Mouse (Mus musculus) forebrain, embryonic 10.5 days (tissue): Measurements from ENCODE around the gene Rab25. TPM values are rescaled to one million over a fixed set of nuclear protein-coding genes. Genes with fewer than 3 reads are reported as not detected.
"Not testable (repeated sequence)": the region's sequence is repeated elsewhere in the genome, so short reads cannot be mapped to it uniquely, and the experiment has no call there.

Experiments used
- DNase-seq: peaks from one replicate; pipeline ENCODE4 v3.0.0-alpha.2; 2017; ENCODE audit warnings: low spot score; ENCODE audit errors: extremely low spot score
- H3K27ac ChIP-seq: fragments of 300-500 bp; sonication (generic); 2 replicates; pipeline ENCODE4 v1.5.1; 2016; ENCODE audit warnings: mild to moderate bottlenecking
- H3K27me3 ChIP-seq: fragments of 300-500 bp; sonication (generic); 2 replicates; pipeline ENCODE4 v1.6.1; 2016; ENCODE audit warnings: mild to moderate bottlenecking; ENCODE audit not compliant: poor library complexity, severe bottlenecking
- H3K36me3 ChIP-seq: fragments of 300-500 bp; sonication (generic); replicated peaks from 2 replicates; pipeline ENCODE4 v1.6.1; 2016; ENCODE audit warnings: mild to moderate bottlenecking, moderate library complexity
- H3K4me1 ChIP-seq: fragments of 300-500 bp; sonication (generic); 2 replicates; pipeline ENCODE4 v1.6.1; 2016
- H3K4me3 ChIP-seq: fragments of 300-500 bp; sonication (generic); 2 replicates; pipeline ENCODE4 v1.5.1; 2016; ENCODE audit warnings: mild to moderate bottlenecking, moderate library complexity
- H3K9me3 ChIP-seq: fragments of 300-500 bp; sonication (generic); 2 replicates; pipeline ENCODE4 v1.6.1; 2016; ENCODE audit warnings: mild to moderate bottlenecking, moderate library complexity
- WGBS: fragments of 180-500 bp; shearing (Covaris S2); methylation state at CpG from one replicate; pipeline ENCODE4 v1.1.7; 2016; 5-methylcytosine and 5-hydroxymethylcytosine counted together
- polyA plus RNA-seq: library from polyadenylated mRNA; unstranded; fragments of >200 nt; fragmentation: Nextera tagmentation; extraction: Ambion mirVana; gene quantifications from 2 replicates; pipeline ENCODE4 v1.2.1, GENCODE M21; 2016

Gene Rab25
- polyA plus RNA-seq = 2.8 and 4.0 TPM in 2 replicates

DNA sequence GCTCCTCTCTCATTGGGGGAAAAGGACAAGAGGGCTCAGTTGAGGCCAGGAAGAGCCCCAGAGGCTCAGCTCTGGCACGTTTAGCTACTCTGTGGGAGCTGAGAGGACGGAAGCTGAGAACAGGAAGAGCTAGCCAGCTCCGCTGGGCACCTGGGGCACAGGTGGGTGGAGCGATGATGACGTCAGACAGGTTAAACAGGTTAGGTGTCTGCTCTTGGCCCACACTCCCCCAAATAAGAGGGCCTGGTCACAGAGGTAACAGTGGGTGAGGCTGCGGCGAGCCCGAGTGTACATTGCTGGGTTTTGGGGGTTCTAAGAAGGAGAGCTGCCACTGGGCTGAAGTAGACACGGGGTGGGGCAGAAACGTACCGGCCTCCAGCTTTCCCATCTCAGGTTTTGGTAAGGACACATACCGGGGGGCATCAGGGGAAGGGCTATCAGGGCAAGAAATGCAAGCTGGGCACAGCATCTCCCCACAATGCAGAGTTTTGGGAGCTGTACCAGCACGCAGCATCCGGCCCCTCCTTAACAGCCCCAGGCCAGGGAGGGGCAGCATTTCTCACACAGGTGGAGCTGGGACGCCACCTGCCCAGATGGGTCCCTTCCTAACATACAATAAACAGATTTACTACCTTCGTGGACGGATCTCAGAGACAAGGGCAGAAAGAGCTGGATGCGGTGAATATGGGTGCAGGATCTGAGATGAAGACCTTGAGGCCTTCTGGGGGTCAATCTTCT, at the start of gene Rab25:
Gene Rab25 (minus strand): TSS at position 121 of the 738 bp plus-strand sequence.
- peaks cover 42% of the 10 kb centered on the region for H3K4me1 ChIP-seq
- H3K36me3 ChIP-seq = peaks cover 15% of the 10 kb centered on the region; the same call in 1 of the 2 replicates
- no peaks in the 10 kb centered on the region for H3K27me3 ChIP-seq
- peak within 1 kb of the TSS; percentile 2; the same call in 1 of the 2 replicates for H3K4me3 ChIP-seq
- DNase-seq = no peak
- H3K27ac ChIP-seq = no peak within 1 kb of the TSS
- H3K9me3 ChIP-seq = no peaks in the 10 kb centered on the region
- 44% methylated on average over 18 of the region's 18 CpGs for WGBS

DNA sequence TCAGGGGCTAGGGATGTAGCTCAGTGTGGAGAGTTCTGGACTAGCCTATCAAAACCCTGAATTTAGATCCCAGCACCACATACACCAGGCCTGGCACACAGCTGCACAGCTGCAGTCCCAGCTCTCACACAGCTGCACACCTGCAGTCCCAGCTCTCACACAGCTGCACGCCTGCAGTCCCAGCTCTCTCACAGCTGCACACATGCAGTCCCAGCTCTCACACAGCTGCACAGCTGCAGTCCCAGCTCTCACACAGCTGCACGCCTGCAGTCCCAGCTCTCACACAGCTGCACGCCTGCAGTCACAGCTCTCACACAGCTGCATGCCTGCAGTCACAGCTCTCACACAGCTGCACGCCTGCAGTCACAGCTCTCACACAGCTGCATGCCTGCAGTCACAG, 48.4 kb upstream of the Rab25 start:
- H3K4me1 ChIP-seq = peaks cover 15% of the 10 kb centered on the region
- not testable (repeated sequence) for H3K9me3 ChIP-seq, DNase-seq, H3K27me3 ChIP-seq, H3K36me3 ChIP-seq, H3K4me3 ChIP-seq, H3K27ac ChIP-seq
- 81% methylated on average over 4 of the region's 4 CpGs for WGBS

DNA sequence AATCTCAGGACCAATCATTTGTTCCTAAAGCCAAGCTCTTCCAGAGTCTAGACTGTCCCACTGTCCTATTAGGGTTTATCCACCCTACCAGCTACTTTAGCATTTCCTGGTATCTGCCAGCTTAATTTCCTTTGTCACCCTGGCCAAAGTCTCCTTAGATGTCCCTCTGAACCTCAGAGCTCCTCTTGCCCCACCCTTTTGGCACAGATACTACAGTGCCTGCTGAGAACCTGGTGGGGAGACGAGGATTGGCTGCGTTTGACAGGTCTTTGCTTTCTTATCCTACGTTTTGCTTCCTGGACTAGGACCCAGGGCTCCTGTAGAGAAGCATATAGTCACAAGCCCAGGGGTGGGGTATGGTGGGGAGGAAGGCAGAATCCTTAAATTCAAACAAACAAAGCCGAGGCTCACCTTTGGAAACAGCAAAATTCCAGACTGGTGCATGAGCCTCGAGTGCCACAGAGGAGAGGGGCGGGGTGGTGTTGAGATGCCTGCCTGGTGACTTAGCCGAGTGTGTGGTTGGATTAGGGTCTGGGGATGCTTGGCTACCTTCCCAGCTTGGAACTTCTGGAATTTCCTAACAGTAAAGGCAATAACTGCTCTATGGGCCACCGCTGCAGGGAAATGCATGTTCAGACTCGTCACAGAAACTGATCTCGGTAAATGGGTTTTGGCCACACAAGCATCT, 45.9 kb upstream of the Rab25 start:
- H3K27me3 ChIP-seq = no peaks in the 10 kb centered on the region
- H3K27ac ChIP-seq = no peak overlapping the region
- H3K4me3 ChIP-seq = no peak overlapping the region
- 74% methylated on average over 10 of the region's 10 CpGs for WGBS
- no peak for DNase-seq
- H3K9me3 ChIP-seq = no peaks in the 10 kb centered on the region
- peaks cover 4% of the 10 kb centered on the region; the same call in 1 of the 2 replicates for H3K36me3 ChIP-seq
- H3K4me1 ChIP-seq = peaks cover 31% of the 10 kb centered on the region

- Histone ChIP-seq H3K4me3 (no peak overlapping the region), H3K9me3 (no peaks in the 10 kb centered on the region), H3K27me3 (no peaks in the 10 kb centered on the region), H3K4me1 (peaks cover 31% of the 10 kb centered on the region), H3K27ac (no peak overlapping the region), H3K36me3 (peaks cover 13% of the 10 kb centered on the region)
- WGBS = 69% methylated on average over 10 of the region's 10 CpGs
- DNase-seq = no peak
These were observed 45.0 kb upstream of the Rab25 start for GRCm38 (mm10) chr3:88592942-88593576.

DNA sequence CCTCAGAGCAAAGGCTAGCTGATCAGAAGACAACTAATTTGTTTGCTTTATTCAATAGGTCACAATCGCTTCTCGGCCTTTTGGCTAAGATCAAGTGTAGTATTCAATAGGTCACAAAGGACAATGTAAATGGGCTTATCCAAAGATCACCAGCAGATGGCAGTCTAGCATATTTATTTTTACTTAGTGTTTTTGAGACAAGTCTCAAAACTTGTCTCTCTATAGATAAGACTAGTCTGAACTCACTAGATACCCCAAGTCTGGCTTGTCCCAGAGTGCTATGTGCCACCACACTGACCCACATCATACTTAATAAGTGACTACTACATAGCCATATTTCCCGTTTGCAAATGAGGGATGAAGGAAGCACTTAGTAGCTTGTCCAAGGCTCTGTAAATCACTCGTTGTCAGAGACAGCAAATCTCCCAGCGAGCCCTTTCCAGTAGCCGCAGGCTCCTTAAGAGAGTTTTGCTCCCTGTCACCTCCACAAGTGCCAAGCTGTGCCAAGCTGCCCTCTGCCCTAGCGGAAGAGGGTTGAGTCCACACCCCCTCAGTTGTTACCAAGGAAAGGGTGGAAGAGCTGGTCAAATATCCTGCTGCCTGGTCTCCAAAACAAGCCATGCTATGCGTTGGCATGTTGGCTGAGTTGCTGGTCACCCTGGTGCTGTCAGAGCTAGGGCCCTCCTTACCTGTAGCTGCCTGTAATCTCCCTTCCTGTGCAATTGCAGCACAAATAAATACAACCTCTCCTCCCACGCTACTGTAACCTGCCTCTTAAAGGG, 44.0 kb upstream of the Rab25 start:
- Histone ChIP-seq H3K4me1 (peaks cover 31% of the 10 kb centered on the region), H3K27ac (0 out of 2 replicates have a peak overlapping the region, but pooled peaks have one; percentile 31), H3K4me3 (no peak overlapping the region), H3K27me3 (no peaks in the 10 kb centered on the region), H3K9me3 (no peaks in the 10 kb centered on the region), H3K36me3 (peaks cover 22% of the 10 kb centered on the region)
- no peak for DNase-seq
- 33% methylated on average over 9 of the region's 9 CpGs for WGBS

GRCm38 (mm10) chr3:88591044-88591443, 42.9 kb upstream of the Rab25 start:
- 57% methylated on average over 3 of the region's 3 CpGs for WGBS
- H3K36me3 ChIP-seq = peaks cover 33% of the 10 kb centered on the region
- H3K27me3 ChIP-seq = no peaks in the 10 kb centered on the region
- DNase-seq = no peak
- no peak overlapping the region for H3K27ac ChIP-seq
- H3K9me3 ChIP-seq = no peaks in the 10 kb centered on the region
- H3K4me3 ChIP-seq = no peak overlapping the region
- peaks cover 31% of the 10 kb centered on the region for H3K4me1 ChIP-seq

- Histone ChIP-seq H3K27me3 (no peaks in the 10 kb centered on the region), H3K27ac (peak overlapping the region; percentile 53), H3K9me3 (no peaks in the 10 kb centered on the region), H3K4me3 (no peak overlapping the region), H3K4me1 (peaks cover 31% of the 10 kb centered on the region), H3K36me3 (peaks cover 41% of the 10 kb centered on the region)
- no peak for DNase-seq
- WGBS = 25% methylated on average over 5 of the region's 5 CpGs
These were observed 42.1 kb upstream of the Rab25 start for GRCm38 (mm10) chr3:88590246-88590645.

- H3K27me3 ChIP-seq = no peaks in the 10 kb centered on the region
- H3K9me3 ChIP-seq = no peaks in the 10 kb centered on the region
- H3K27ac ChIP-seq = no peak overlapping the region
- DNase-seq = no peak
- H3K4me3 ChIP-seq = no peak overlapping the region
- WGBS = 95% methylated on average over 5 of the region's 5 CpGs
- peaks cover 16% of the 10 kb centered on the region for H3K4me1 ChIP-seq
- H3K36me3 ChIP-seq = peaks cover 75% of the 10 kb centered on the region
These were observed 38.5 kb upstream of the Rab25 start for GRCm38 (mm10) chr3:88586640-88587039.

GRCm38 (mm10) chr3:88585769-88586168, 37.7 kb upstream of the Rab25 start:
- WGBS = 97% methylated on average over 6 of the region's 6 CpGs
- Histone ChIP-seq H3K36me3 (peaks cover 83% of the 10 kb centered on the region), H3K4me1 (peaks cover 11% of the 10 kb centered on the region), H3K9me3 (no peaks in the 10 kb centered on the region), H3K27me3 (no peaks in the 10 kb centered on the region), H3K4me3 (no peak overlapping the region), H3K27ac (no peak overlapping the region)
- no peak for DNase-seq

DNA sequence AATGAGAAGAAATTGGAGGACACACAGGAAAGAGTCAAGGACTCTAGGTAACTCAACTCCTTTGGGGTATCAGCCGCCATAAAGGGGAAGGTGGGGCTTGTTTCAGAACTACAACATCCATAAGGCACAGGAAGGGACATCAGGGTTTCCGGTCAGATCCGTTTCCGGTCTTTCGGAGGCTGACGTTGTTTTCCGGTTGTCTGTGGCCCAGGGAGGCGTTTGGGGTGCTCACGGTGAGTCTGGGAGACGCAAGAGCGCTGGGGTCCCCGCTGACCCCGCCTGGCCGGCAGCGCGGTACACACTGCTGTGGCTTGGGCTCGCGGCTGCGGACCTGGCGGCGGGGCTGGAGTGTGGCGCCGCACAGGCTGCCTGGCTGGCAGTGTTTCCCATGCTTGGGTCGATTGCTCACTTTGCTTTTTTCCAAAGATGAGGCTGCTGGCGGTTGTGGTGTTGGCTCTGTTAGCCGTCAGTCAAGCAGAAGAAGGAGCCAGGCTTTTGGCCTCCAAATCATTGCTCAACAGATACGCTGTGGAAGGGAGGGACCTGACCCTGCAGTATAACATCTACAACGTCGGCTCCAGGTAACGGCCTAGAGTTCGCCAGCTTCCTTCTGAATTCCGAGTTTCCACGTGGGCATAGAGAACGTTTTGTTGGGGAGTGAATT, 31.5 kb upstream of the Rab25 start:
- WGBS = under 1% methylated on average over 34 of the region's 34 CpGs
- H3K36me3 ChIP-seq = peaks cover 39% of the 10 kb centered on the region
- no peaks in the 10 kb centered on the region for H3K27me3 ChIP-seq
- DNase-seq = peak; percentile 85
- peaks cover 21% of the 10 kb centered on the region for H3K4me1 ChIP-seq
- H3K4me3 ChIP-seq = peak overlapping the region; percentile 87
- peak overlapping the region; percentile 85 for H3K27ac ChIP-seq
- no peaks in the 10 kb centered on the region for H3K9me3 ChIP-seq

GRCm38 (mm10) chr3:88578498-88579424, 30.7 kb upstream of the Rab25 start:
- 54% methylated on average over 8 of the region's 8 CpGs for WGBS
- no peaks in the 10 kb centered on the region for H3K9me3 ChIP-seq
- H3K27ac ChIP-seq = peak overlapping the region; percentile 85
- no peak for DNase-seq
- no peaks in the 10 kb centered on the region for H3K27me3 ChIP-seq
- peaks cover 31% of the 10 kb centered on the region for H3K36me3 ChIP-seq
- H3K4me1 ChIP-seq = peaks cover 21% of the 10 kb centered on the region
- H3K4me3 ChIP-seq = peak overlapping the region; percentile 87
